Mouse (Mus musculus): ENCODE measurements around the gene Ankrd66.
"Not testable (repeated sequence)": the region's sequence is repeated elsewhere in the genome, so short reads cannot be mapped to it uniquely, and the experiment has no call there.

Ankrd66 gene

DNA sequence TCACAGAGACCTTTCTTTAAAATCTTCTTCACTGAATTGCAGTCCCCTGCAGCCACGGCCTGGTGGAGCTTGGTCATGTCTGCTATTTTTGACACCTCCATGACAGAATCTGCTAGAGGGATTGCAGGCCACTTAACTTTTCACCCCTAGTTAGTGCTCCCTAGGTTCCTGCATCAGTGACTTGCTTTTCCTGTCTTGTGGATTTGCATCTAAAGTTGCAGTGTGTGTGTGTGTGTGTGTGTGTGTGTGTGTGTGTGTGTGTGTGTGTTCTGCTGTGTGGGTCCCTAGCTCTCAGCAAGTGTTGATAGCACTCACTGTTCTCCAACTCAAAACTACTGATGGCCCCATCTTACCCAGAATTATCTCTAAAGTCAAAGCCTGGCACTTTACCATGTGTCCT lies at the start of gene Ankrd66:
Gene Ankrd66, minus strand, starts transcription at position 101 of the 400 bp plus-strand sequence.
- DNase-seq: no peak

DNA sequence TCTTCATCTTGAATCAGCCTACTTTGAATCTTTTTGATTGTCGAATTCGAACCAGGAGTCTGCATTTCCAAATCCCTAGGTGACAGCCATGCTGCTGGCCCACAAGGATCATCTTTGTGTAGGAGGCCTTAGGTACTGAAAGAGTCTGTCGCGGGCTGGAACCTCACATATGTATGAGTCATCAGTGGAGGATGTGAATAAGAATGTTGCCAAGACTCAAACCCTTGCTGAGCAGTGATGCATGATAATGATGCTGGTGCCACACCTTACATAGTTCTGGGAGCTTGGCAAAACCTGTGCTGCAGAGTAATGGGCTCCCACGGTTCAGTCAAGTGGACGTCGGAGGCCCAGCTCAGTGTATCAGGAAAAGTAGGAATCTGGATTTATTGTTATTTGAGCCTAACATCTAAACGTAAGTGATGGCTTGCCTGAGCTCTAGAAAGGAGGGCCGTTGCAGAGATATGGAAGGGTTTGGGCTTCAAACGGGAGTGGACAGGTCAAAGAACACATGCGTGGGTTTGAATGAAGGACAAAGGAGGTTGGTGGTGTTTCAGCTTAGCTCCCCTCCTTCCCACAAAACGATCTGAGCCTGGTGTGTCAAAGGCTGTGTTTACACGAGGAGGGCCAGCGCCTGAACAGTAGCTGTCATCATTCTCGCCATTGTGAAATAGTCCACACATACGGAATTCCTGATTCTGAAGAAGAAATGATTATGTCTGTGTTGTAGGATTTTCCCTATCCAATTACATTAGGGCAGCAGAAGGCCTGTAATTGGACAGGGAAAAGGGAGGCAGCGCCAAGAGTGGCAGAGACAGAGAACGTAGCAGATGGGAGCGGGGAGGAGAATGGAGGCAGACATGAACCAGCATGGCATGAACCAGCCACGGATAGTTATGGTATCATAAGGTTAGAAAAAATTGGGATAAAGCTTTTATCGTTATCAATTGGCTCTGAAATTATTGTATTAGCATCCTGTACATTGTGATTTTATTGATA lies 49.2 kb upstream of the Ankrd66 start:
- no peak for DNase-seq

DNA sequence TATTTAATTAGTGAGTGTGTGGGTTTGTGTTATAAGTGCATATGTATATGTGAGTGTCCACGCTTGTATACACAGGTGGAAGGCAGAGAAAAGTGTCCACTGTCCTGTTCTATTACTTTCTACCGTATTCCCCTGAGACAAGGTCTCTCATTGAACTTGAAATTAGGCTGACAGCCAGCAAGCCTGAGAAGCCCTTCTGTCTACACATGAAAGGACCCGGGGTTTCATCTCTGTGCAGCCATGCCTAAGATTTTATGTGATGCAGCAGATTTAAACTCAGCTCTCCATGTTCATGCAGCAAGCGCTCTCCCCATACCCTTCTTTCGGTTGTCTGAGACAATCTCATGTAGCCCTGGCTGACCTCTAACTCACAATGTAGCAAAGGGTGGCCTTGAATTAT lies 47.1 kb upstream of the Ankrd66 start:
- no peak for DNase-seq

DNA sequence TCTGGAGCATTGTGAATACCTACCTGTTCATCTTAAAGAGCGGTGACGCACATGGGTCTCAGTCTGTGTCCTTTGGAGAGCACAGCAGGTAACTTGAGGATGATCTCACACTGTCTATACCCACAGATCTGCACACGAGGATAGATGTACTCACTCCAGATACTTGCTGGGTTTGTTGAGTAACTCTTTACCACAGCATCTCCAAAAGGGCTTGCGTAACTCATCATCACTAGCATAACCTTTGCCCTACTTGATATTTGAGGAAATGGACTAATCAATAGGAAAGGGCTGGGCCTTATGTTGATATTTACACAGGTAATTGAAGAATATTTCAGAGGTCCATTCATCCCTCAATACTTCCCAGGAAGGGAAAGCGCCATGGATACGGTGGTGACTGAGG lies 46.3 kb upstream of the Ankrd66 start:
- no peak for DNase-seq

DNA sequence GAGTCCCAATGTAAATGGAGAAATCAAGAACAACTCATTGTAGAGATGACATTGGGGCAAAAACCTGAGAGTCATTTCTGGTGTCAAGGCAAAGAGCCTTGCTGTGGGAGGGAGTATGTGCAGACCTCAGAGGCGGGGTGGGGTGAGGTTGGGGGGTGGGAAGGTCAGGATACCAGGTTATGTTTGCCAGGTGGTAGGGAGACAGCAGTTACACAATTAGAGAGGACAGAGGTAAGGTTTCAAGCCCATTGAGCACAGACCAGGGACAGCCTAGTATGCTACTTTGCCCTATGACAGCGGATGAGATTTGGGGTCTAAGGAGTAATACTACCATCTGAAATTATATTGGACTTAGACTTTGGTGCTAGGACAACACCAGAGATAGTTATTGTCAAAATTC lies 43.8 kb upstream of the Ankrd66 start:
- DNase-seq: no peak

DNA sequence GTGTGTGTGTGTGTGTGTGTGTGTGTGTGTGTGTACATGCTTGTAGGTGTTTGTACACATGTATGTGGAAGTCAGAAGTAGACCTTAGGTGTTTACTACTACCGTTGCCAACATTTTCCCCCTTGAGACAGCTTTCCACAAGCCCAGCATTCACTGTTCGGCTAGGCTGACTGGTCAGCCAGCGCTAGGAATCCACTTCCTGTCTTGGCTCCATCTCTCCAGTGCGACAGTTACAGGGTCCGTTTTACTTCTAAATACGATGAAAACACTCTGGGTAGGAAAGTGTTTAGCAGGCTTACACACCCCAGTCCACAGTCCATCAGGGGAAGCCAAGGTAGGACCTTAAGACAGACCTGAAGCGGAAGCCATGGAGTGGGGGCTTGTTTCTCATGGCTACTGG lies 41.3 kb upstream of the Ankrd66 start:
- no peak for DNase-seq

DNA sequence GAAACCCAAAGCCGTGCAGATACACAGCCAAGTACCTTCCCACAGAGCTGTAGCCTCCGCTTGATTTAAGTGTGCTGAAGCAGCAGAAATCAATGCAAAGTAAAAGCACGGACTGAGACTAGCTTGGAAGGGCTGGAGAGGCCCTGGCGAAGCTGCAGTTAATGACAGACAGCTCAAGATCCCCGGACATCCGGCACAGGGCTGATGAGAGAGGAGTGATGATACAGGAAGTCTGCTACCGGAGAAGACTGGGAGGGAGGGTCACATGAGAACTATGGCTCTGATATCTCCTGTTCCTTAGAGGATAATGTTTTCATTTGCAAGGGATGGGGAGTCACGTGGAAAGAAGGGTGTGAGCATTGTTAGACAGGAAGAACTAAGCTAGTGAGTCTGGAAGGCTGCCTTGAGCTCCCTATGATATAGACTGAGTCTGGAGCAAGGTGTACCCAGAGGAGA lies 37.6 kb upstream of the Ankrd66 start:
- DNase-seq: peak; percentile 14 to 32

DNA sequence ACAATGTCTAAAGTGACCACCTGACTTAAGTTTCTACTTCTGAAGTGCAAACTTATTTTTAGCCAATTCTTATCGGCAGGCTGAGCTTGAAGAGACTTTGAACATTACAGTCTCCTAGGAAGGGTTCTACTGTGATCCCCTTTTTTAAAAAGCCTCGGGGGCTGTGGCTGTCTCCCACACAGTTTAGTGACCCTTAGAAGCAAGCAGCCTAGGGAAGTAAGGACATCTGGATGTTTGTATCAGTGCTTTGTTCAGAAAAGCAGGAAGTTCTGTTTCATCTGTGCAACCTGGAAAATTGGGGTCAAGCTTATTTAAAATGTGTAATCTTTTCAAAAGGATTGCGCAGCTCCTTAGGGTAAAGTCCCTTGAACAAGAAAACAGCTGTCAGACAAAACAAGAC lies 37.0 kb upstream of the Ankrd66 start:
- no peak for DNase-seq

DNA sequence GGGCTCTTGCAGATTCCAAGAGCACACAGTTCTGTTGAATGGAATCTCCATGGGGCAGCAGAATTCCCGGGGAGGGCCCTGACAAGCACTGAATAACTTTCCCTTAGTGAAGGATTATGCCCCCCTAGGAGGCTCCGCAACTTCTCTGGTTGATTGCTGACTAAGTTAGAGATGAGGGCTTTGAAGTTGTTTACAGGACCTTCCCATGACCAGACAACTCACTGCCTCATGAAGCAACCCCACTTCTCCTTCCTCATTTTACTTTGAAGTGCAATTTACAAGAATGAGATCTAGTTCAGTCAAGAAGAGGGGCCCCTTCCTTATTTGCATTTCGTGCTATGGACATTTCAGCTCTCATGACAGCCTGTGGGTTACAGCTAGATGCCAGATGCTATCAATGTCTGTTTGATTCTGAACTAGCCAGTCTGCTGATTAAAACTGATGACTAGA lies 30.2 kb upstream of the Ankrd66 start:
- peak in 1 of 2 experiments; percentile 8 for DNase-seq

DNA sequence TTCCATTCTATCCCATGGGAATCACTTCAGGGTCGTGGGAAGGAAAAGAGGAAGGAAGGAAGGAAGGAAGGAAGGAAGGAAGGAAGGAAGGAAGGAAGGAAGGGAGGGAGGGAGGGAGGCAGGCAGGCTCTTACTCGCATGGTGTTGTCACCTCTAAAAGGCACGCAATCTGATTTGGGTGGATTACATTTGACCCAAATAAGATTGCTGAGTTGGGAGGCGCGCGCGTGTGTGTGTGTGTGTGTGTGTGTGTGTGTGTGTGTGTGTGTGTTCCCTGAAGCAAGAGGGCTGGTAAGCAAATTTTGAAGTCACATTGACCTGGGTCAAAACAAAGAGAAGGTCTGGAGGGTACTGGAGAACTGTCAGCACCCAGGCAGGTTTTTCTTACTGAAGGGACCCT lies 25.8 kb upstream of the Ankrd66 start:
- no peak for DNase-seq

DNA sequence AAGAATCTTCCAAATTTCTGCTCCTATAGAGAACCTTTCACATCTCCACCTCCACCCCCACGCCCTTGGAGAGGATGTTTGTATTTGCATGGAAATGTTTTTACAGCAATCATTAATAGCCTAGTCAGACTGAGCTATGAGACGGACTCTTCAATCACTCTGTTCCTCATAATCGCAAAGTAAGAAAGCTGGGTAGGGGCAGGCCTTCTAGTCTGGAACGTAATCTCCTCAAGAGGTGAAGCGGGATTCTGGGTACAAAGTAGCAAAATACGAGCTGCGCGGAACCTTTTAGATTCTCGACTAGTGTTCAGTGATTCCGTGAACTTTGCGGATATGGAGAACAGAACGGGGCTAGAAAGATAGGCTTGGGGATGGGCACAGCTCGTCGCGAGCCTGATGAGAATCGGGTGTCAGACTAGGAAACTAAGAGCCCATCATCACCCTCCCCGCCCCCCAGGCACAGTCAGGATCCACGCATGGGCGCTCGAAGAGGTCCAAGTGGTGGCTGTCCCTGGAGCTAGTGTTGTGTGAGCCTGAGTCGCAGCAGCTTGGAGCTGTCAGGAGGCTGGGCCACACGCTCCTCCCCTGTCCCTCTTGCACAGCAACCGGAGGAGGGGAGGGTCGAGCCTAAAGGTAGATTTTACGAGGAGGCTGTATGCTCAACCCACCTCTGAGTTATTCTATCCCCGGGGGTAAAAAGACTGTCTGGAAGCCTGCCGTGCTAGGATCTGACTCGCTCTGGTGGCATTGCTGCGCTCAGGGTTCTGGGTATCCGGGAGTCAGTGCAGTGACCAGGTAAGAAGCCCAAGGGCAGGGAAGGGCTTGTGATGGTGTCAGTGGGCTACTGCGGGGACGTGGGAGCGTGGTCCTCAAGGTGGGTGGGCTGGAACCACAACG lies 24.8 kb upstream of the Ankrd66 start, which contains the start of gene Pla2g7:
Gene Pla2g7, plus strand, starts transcription at position 107 of the 897 bp plus-strand sequence.
- DNase-seq: peak; percentile 45 to 59

DNA sequence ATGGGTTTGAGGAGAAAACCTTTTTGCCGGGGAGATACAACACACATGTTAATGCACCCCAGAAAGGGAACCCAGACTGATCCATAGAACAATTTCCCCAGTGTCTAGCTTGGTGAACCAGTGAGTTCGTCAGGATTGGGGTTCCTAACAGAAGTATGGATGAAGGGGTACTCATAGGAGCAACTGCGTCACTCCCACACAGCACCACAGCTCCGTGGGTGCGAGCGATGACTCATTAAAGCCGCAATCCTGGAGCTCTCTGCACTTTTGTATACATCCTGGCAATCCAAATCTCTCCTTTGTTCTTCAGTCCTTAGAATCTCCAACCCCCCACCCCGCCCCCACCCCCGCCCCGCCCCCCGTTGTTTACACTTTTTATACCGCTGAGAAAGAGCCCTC lies 24.2 kb upstream of the Ankrd66 start:
- peak in 1 of 2 experiments; percentile 25 for DNase-seq

DNA sequence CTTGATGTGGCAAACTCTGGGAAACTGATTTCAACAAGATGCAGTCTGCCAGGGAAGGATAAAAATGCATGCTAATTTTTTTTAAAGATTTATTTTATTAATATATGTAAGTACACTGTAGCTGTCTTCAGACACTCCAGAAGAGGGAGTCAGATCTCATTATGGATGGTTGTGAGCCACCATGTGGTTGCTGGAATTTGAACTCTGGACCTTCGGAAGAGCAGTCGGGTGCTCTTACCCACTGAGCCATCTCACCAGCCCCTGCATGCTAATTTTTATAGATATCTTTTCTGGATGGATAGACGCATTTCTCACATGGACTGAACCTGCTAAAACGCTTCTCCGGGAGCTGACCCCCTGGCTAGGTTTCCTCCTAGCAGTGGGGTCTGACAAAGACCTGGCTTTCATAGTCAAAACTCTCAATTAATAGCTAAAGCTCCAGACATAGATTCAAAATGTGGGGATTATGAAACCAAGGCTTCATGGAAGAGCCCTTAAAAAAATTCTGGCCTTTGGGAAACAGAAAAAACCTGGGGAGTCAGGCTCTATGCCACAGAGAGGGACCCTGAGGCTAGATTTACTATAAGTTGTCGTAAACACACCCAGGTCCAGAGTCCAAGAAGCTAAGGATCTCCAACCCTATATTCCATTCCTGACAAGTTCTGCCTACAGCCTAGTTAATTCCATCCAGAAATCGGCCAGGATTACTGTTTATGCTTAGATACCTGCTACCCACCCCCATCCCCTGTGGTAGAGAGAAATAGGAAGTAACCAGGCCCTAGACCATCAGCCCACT lies 20.0 kb upstream of the Ankrd66 start:
- DNase-seq: no peak

DNA sequence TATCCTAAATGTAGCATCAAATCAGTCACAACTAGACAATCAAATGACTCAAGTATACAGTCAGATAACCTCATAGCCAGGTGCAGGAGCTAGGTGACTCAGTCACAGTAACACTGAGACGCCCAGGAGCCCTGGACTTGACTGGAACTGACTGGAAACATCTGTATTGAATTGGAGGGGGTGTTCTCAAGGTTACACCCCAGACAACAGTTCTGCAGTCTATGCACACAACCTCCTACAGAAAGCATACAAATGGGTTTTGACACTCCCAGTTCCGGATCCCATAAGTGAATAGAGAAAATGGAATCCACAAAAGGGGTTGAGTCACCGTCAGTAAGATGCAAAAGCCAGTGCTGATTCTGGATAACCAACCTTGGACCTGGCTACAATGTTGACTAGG lies 15.2 kb upstream of the Ankrd66 start:
- DNase-seq: no peak

DNA sequence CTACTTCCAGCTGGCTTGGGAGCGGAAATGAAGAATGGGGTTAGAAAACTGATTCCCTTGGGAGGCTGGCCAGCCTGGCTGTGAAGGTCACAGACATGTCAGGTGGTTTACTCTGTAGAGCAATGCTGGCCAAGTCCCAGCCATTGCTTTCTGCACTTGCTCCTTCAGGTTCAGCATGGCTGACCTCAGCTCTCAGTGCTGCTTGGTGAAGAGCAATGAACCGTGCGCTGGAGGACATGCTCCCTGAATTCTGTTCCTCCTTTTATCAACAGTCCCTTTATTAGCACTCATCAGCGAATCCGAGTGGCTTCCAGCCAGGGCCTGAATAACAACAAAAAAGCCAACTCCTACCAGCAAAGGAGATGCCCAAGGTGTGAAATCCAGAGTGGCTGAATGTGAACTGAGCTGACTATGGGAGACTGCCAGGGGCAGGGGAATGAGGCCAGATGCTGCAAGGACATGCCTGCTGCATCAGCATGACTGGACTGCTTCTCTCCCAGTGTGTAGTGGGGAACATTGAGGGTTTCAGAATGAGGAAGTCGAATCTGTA lies 14.2 kb upstream of the Ankrd66 start:
- DNase-seq: peak; percentile 23 to 41

DNA sequence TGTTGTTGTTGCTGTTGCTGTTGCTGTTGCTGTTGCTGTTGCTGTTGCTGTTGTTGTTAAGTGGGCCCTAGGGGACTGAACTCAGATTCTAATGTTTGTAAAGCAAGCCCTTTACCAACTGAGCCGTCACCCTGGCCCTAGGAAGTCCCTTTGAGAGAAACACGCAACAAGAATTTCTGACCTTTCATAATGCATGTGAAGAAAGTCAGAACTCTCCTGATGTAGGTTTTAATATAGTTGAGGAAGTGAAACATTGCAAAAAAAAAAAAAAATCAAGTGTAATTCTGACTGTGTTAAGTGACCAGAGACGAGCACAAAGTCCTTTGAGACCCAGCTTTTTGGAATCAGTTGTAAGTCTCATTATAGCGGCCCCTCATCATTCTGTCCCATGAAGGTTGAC lies 13.7 kb upstream of the Ankrd66 start:
- DNase-seq: no peak

DNA sequence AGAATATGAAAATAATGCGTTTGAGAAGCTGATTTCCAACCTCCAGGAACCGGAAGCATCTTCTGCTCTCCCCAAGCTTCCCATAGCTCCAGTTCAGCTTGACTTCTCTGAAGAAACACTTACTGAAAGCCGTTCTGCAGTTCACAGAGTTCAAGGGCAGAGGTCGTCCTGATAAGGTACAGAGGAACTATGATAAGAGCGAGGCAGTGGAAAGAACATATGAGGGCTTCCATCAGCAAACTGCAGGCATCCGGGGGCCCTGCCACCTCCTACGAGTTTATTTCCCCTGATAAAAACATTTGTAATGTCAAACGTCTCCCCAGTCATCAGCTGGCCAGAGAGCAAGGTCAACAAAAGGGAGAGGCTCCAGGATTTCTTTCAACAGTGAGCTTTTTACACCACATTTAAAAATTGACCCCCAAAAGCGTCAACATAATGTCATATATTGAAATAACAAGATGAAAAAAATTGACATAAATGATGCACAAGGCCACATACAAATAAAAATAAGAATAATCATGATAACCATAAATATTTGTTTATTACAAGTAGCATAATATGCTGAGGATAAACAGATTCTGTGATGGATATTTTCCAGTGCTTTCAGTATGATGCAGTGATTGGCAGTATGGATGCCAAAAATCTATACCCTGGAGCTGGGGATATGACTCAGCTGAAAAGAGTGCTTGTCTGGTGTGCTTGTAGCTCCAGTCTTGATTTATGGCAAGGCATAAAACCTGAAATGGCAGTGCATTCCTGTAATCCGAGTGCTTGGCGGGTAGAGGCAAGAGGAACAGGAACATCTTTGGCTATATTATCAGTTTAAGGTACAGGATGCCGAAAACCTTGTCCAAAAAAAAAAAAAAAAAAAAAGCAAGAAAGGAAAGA lies 11.3 kb upstream of the Ankrd66 start:
- DNase-seq: no peak

DNA sequence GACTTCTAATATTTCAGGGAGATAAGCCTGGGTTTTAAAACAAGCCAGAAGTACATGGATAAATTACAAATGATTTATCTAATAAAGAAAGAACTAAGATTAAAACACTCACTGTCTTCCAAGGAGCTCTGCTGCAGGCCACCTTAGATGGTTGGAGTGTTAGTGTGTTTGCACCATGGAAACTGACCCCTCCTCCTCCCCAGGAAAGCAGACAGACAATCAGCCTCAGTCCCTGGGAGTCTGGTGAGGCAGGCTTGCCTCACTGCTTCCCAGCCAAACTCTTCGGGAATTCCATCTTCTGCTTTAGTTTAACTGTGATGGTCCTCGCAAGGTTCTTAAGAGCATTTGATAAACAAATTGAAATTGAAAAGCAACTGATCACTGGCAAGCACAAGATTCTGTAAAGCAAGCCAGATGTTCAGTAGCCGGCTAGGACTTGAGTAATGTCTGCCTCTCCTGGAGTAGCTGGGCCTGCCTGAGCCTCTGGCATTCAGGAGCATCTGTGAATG lies 7.7 kb upstream of the Ankrd66 start:
- no peak for DNase-seq

DNA sequence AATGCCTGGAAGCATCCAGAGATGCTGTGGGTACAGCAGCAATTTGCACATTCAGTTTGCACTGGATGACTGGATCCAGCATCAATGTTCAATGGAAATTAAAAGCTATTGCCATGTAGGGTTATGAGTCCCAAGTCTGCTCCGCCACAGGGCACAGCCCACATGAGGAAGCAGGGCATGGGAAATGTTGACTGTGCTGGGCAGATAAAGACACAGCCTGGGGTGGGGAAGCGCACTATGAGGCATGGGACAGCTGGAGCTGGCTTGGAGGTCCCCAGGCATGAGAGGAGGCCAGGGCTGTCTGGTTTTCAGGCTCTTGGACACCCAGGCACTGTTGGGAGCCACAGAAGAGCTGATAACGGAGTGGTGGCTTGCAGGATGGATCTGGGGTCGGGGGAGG lies 601 bp upstream of the Ankrd66 start:
- no peak for DNase-seq

DNA sequence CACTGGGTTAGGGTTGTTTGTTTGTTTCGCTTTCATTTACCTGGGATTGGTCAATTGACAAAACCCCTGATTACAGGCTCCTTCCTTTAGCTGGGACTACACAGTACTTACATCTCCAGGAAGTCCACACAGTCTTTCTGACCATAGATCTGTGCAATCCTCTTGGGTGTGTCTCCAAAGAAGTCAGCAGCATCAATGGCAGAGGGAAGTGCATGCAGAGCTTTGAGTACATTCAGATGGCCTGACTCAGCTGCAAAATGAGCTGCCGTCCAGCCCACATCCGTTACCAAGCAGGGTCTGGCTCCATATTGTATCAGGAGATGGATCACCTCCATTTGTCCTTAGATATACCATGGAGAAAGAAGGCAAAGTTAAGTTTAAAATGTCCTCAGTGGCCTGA lies 4.7 kb downstream of the Ankrd66 start:
- peak in 1 of 2 experiments; percentile 4 for DNase-seq

DNA sequence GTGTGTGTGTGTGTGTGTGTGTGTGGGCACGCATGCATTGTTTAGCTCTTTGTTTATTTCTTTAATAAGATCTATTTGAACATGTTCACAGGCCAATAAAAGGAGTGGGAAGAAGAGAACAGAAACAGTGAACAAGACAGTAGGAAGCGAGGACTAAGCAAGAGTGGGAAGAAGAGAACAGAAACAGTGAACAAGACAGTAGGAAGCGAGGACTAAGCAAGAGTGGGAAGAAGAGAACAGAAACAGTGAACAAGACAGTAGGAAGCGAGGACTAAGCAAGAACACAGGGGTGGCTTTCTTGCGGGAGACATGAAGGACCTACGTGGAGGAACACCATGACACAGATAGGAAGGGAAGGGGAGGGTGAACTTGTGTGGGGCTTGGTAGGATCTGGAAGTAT lies 6.6 kb downstream of the Ankrd66 start:
- not testable (repeated sequence) for DNase-seq

Data from lung, postnatal 4 days (tissue).